Mouse (Mus musculus) left cerebral cortex, postnatal 10 days (tissue): ENCODE results near the gene Ccn1. TPM values are rescaled to one million over a fixed set of nuclear protein-coding genes. Genes with fewer than 3 reads are reported as not detected.

ENCODE experiments used
- total RNA-seq, 2 experiments: library from RNA; stranded (reverse); gene quantifications; 2 replicates each; pipeline ENCODE4 v1.2.3; 2021

The Ccn1 gene
- total RNA-seq, 2 experiments from 2014 or later: 4.6 to 8.1 TPM

Other genes with a start within 250 kb of the Ccn1 start
- gene Znhit6, start 73.8 kb downstream of the Ccn1 start, total RNA-seq: 10 to 100 TPM; 18.5 to 20.9 TPM
- gene Ddah1, start 108.7 kb upstream of the Ccn1 start, total RNA-seq: 10 to 100 TPM; 87.0 to 87.8 TPM